Mouse (Mus musculus): Measurements from ENCODE around the gene Abcb6. TPM values are rescaled to one million over a fixed set of nuclear protein-coding genes. Genes with fewer than 3 reads are reported as not detected.

Abcb6 gene
- polyA plus RNA-seq, 1 experiment from 2014 or later = 39.7 TPM

- no peaks in the 10 kb centered on the region for H3K36me3 ChIP-seq (replicated peaks; ENCODE audit: control insufficient read depth, insufficient read depth)
- no peak for DNase-seq (ENCODE audit: low spot score)
- no peak for ATAC-seq (ENCODE audit: low FRiP score)
- no peak overlapping the region for H3K4me2 ChIP-seq (replicated peaks)
- WGBS = 73% methylated on average over 5 of the region's 5 CpGs
- H3K27me3 ChIP-seq (ENCODE audit: control insufficient read depth, insufficient read depth, low read length) = no peaks in the 10 kb centered on the region
- no peaks in the 10 kb centered on the region for H3K9me3 ChIP-seq (ENCODE audit: control insufficient read depth, low read length)
- H3K4me3 ChIP-seq (replicated peaks; ENCODE audit: low read length) = no peak overlapping the region
- no peaks in the 10 kb centered on the region for H3K4me1 ChIP-seq (replicated peaks; ENCODE audit: control insufficient read depth, insufficient read depth, low read length)
- H3K27ac ChIP-seq = no peak overlapping the region
- no peak overlapping the region for H3K9ac ChIP-seq
These were observed 20.5 kb downstream of the Abcb6 start for GRCm38 (mm10) chr1:75159540-75160255.

- no peaks in the 10 kb centered on the region for H3K27me3 ChIP-seq (ENCODE audit: control insufficient read depth, insufficient read depth, low read length)
- no peak overlapping the region for H3K4me2 ChIP-seq (replicated peaks)
- H3K4me1 ChIP-seq (replicated peaks; ENCODE audit: control insufficient read depth, insufficient read depth, low read length) = no peaks in the 10 kb centered on the region
- no peak for DNase-seq (ENCODE audit: low spot score)
- H3K36me3 ChIP-seq (replicated peaks; ENCODE audit: control insufficient read depth, insufficient read depth) = no peaks in the 10 kb centered on the region
- ATAC-seq (ENCODE audit: low FRiP score) = no peak
- H3K9me3 ChIP-seq (ENCODE audit: control insufficient read depth, low read length) = no peaks in the 10 kb centered on the region
- H3K27ac ChIP-seq = no peak overlapping the region
- H3K9ac ChIP-seq = no peak overlapping the region
- no peak overlapping the region for H3K4me3 ChIP-seq (replicated peaks; ENCODE audit: low read length)
These were observed 21.2 kb downstream of the Abcb6 start for GRCm38 (mm10) chr1:75158990-75159389.

DNA sequence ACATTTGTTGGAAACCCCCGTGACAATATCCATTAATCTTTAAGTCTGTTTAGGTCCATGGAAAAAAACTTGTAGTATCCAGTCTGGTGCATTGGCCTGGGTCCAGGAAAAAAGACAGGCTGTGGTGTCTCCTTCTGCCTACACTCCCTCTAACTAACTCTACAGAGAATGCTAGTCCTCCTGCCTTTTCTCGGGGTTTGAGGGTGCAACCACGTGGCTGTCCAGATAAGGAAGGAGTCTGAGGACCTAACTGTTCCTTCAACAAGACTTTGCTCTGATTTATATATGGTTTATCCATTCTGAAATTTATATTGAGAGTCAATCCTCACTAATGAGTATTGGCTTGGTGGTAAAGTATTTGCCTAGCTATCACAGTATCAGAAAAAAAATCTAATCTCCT is 24.4 kb downstream of the Abcb6 start:
- H3K27ac ChIP-seq = no peak overlapping the region
- H3K4me2 ChIP-seq (replicated peaks) = no peak overlapping the region
- WGBS = 74% methylated on average over 3 of the region's 3 CpGs
- no peak for DNase-seq (ENCODE audit: low spot score)
- H3K4me3 ChIP-seq (replicated peaks; ENCODE audit: low read length) = no peak overlapping the region
- no peaks in the 10 kb centered on the region for H3K4me1 ChIP-seq (replicated peaks; ENCODE audit: control insufficient read depth, insufficient read depth, low read length)
- H3K9ac ChIP-seq = no peak overlapping the region
- no peaks in the 10 kb centered on the region for H3K36me3 ChIP-seq (replicated peaks; ENCODE audit: control insufficient read depth, insufficient read depth)
- no peaks in the 10 kb centered on the region for H3K9me3 ChIP-seq (ENCODE audit: control insufficient read depth, low read length)
- no peaks in the 10 kb centered on the region for H3K27me3 ChIP-seq (ENCODE audit: control insufficient read depth, insufficient read depth, low read length)
- ATAC-seq (ENCODE audit: low FRiP score) = no peak

GRCm38 (mm10) chr1:75148727-75149126 is 31.5 kb downstream of the Abcb6 start:
- no peak overlapping the region for H3K4me2 ChIP-seq (replicated peaks)
- no peak overlapping the region for H3K27ac ChIP-seq
- no peak for DNase-seq (ENCODE audit: low spot score)
- peaks cover 8% of the 10 kb centered on the region for H3K4me1 ChIP-seq (replicated peaks; ENCODE audit: control insufficient read depth, insufficient read depth, low read length)
- H3K9ac ChIP-seq = no peak overlapping the region
- peaks cover 59% of the 10 kb centered on the region for H3K36me3 ChIP-seq (replicated peaks; ENCODE audit: control insufficient read depth, insufficient read depth)
- WGBS = 94% methylated on average over 4 of the region's 4 CpGs
- H3K4me3 ChIP-seq (replicated peaks; ENCODE audit: low read length) = no peak overlapping the region
- ATAC-seq (ENCODE audit: low FRiP score) = no peak
- no peaks in the 10 kb centered on the region for H3K9me3 ChIP-seq (ENCODE audit: control insufficient read depth, low read length)
- H3K27me3 ChIP-seq (ENCODE audit: control insufficient read depth, insufficient read depth, low read length) = no peaks in the 10 kb centered on the region

DNA sequence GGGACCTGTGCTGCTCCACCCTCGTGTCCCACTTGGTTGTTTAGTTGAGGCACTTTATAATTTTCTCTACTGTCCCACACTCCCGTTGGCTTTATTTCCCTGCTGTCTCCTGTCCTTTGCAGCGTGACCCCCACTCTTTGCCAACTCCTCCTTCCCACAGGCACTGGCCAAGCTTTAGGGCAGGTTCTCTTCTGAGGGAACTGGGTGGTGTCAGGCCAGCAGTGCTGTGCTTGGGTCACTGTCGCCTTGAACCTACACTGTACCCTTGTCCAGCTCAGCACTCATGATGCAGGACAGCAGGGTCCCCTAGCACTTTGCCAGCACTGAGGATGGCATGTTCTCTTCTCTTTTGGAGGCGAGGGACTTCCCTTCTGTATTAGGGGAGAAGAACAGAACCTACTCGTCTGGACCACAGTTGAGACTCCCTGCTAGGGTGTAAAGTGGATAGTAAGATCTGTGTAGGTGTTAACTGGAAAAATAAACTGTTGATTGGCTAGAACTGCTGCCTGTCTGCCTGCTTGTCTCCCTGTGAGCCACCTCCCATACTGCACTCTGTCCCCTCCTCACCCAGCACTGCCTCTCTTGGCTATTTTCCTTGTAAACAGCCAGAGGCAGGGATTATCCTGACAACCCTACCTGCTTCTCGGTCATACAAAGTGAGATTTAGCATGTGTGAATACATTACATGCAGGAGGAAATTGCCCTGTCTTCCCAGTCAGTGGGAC is 32.6 kb downstream of the Abcb6 start:
- WGBS = 85% methylated on average over 7 of the region's 7 CpGs
- peaks cover 11% of the 10 kb centered on the region for H3K4me1 ChIP-seq (replicated peaks; ENCODE audit: control insufficient read depth, insufficient read depth, low read length)

GRCm38 (mm10) chr1:75145589-75145988 is 34.6 kb downstream of the Abcb6 start:
- Histone ChIP-seq H3K9me3 (ENCODE audit: control insufficient read depth, low read length) (no peaks in the 10 kb centered on the region), H3K9ac (no peak overlapping the region), H3K4me1 (replicated peaks; ENCODE audit: control insufficient read depth, insufficient read depth, low read length) (peaks cover 19% of the 10 kb centered on the region), H3K27me3 (ENCODE audit: control insufficient read depth, insufficient read depth, low read length) (no peaks in the 10 kb centered on the region), H3K27ac (no peak overlapping the region), H3K36me3 (replicated peaks; ENCODE audit: control insufficient read depth, insufficient read depth) (peaks cover 59% of the 10 kb centered on the region), H3K4me2 (replicated peaks) (no peak overlapping the region), H3K4me3 (replicated peaks; ENCODE audit: low read length) (no peak overlapping the region)
- ATAC-seq (ENCODE audit: low FRiP score) (no peak), DNase-seq (ENCODE audit: low spot score) (no peak)
- 92% methylated on average over 3 of the region's 3 CpGs for WGBS

More for the DNA sequence above, 32.6 kb downstream of the Abcb6 start:
- no peaks in the 10 kb centered on the region for H3K27me3 ChIP-seq (ENCODE audit: control insufficient read depth, insufficient read depth, low read length)
- H3K9ac ChIP-seq = no peak overlapping the region
- H3K9me3 ChIP-seq (ENCODE audit: control insufficient read depth, low read length) = no peaks in the 10 kb centered on the region
- no peak overlapping the region for H3K27ac ChIP-seq
- no peak overlapping the region for H3K4me2 ChIP-seq (replicated peaks)
- ATAC-seq (ENCODE audit: low FRiP score) (no peak), DNase-seq (ENCODE audit: low spot score) (no peak)
- peaks cover 59% of the 10 kb centered on the region for H3K36me3 ChIP-seq (replicated peaks; ENCODE audit: control insufficient read depth, insufficient read depth)
- H3K4me3 ChIP-seq (replicated peaks; ENCODE audit: low read length) = no peak overlapping the region

DNA sequence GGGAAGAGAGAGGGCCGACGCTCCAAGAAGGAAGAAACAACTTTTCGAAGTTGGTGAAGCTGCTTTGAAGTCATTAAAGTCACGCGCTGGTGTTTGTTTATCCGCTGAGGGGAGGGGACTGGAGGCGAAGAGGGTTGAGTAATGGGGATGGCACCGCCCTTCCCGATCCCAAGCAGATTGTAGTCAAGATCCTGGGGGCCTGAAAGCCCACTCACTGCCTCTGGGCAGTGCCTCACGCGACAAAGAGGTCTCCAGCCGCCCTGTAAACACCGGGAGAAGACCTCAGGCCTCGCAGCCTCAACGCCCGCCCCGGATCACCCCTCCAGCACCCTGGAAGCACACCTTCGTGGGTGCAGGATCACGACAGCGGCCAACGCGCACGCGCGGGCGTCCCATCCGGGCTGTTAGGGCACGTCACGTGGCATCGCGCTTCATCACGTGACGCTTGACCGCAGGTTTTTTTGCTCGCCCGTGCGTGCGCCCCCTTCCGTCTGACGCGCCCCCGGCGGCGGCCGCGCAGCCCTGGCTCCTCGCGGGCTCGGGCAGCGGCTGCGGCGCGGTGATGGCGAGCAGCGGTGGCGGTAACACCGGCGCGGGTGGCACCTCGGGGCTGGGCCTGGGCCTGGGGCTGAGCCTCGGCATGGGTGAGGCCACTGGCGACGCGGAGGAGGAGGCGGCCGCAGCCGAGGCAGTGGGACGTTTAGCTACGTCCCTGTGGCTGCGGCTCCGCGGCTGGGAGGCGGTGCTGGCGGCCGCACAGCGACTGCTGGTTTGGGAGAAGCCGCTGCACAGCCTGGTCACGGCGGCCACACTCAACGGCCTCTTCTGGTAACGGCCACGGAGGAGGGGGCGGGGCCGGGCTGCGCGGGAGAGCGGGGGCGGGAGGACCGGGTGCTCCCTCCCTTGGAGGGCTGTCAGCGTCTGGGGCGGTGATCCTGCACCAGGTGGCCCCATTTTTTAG is 37.6 kb downstream of the Abcb6 start, which contains the start of the genes Cnppd1 and Retreg2:
TSS of gene Cnppd1 (minus strand) at position 411 of the 961 bp plus-strand sequence.
TSS of gene Retreg2 (plus strand) at position 478 of the 961 bp plus-strand sequence.
- peak; percentile 90 for ATAC-seq (ENCODE audit: low FRiP score)
- Histone ChIP-seq H3K27me3 (ENCODE audit: control insufficient read depth, insufficient read depth, low read length) (no peaks in the 10 kb centered on the region), H3K27ac (peak within 1 kb of the TSS; percentile 96), H3K36me3 (replicated peaks; ENCODE audit: control insufficient read depth, insufficient read depth) (peaks cover 57% of the 10 kb centered on the region), H3K9ac (peak within 1 kb of the TSS; percentile 96), H3K4me3 (replicated peaks; ENCODE audit: low read length) (peak within 1 kb of the TSS; percentile 85), H3K4me1 (replicated peaks; ENCODE audit: control insufficient read depth, insufficient read depth, low read length) (peaks cover 22% of the 10 kb centered on the region), H3K4me2 (replicated peaks) (peak within 1 kb of the TSS; percentile 82), H3K9me3 (ENCODE audit: control insufficient read depth, low read length) (no peaks in the 10 kb centered on the region)
- WGBS = under 1% methylated on average over 77 of the region's 91 CpGs
- DNase-seq (ENCODE audit: low spot score) = peak; percentile 97

DNA sequence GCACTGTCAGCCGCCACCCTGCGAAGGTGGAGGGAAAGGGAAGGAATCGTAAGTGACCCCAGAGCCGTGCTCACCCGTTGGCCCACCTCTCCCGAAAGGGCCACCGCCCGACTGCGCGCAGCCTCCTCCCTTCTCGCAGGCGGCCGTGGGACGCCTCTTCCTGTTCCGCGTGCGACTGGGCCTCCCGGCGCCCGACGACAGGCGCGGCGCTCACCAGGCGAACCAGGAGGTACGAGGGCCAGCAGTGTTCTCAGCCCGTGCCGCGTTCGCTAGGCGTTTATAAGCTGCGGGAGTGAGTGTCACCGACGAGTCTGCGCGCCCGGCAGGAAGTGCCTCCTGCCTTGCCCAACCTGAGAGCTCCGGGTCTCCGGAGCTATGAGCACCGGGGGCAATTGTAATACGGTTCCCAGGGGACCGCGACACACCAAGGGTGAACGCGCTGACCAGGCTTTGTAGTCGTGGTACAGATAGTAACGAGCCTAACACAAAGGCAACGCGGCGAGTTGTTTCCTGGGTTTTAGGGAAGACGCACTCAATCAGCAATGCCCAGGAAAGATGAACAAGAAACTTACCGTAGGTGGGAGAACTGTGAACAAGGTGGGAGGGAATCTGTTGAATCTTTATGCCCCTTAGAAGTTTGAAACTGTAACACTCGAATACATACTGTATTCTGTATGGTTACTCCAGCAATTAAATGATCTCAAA is 38.6 kb downstream of the Abcb6 start:
- ATAC-seq (ENCODE audit: low FRiP score) = 0 out of 2 replicates have a peak, but pooled peaks have one; percentile 9
- peaks cover 57% of the 10 kb centered on the region for H3K36me3 ChIP-seq (replicated peaks; ENCODE audit: control insufficient read depth, insufficient read depth)
- peak; percentile 38 for DNase-seq (ENCODE audit: low spot score)
- peak overlapping the region; percentile 82 for H3K4me2 ChIP-seq (replicated peaks)
- peaks cover 22% of the 10 kb centered on the region for H3K4me1 ChIP-seq (replicated peaks; ENCODE audit: control insufficient read depth, insufficient read depth, low read length)
- H3K9ac ChIP-seq = peak overlapping the region; percentile 96
- H3K27ac ChIP-seq = peak overlapping the region; percentile 96
- H3K4me3 ChIP-seq (replicated peaks; ENCODE audit: low read length) = peak overlapping the region; percentile 85
- WGBS = under 1% methylated on average over 53 of the region's 53 CpGs
- H3K9me3 ChIP-seq (ENCODE audit: control insufficient read depth, low read length) = no peaks in the 10 kb centered on the region
- no peaks in the 10 kb centered on the region for H3K27me3 ChIP-seq (ENCODE audit: control insufficient read depth, insufficient read depth, low read length)

Measured in hindbrain, embryonic 14.5 days (tissue).